Mouse (Mus musculus) MEL (cell line): ENCODE results near the gene Arl8a. TPM values are rescaled to one million over a fixed set of nuclear protein-coding genes. Genes with fewer than 3 reads are reported as not detected.

Source experiments
- DNase-seq: peaks from one replicate; pipeline ENCODE4 v3.0.0; 2011; ENCODE audit warnings: low read depth, low spot score
- H3K27ac ChIP-seq: 2 replicates; pipeline ENCODE4 v1.5.1; 2012; ENCODE audit warnings: low read depth, mild to moderate bottlenecking, control low read depth, low read length, moderate library complexity; ENCODE audit not compliant: control insufficient read depth
- H3K27me3 ChIP-seq, 2 experiments: fragments of 150-350 bp in 1 of 2; sonication (generic) in 1 of 2; 2 replicates each; pipeline ENCODE4 v1.6.1; 2012; ENCODE audit warnings: low read length in 2 of 2, mild to moderate bottlenecking in 2 of 2, improper control_type of control experiment in 1 of 2, moderate library complexity in 1 of 2; ENCODE audit not compliant: insufficient read depth in 2 of 2, control insufficient read depth in 1 of 2
- H3K36me3 ChIP-seq, 2 experiments: 2 replicates each; pipeline ENCODE4 v1.6.1; 2012 to 2014; ENCODE audit warnings: low read length in 2 of 2, improper control_type of control experiment in 1 of 2, inconsistent platforms in 1 of 2, mild to moderate bottlenecking in 1 of 2; ENCODE audit not compliant: insufficient read depth in 2 of 2, control insufficient read depth in 1 of 2
- H3K4me1 ChIP-seq, 2 experiments: fragments of 150-350 bp in 1 of 2; sonication (generic) in 1 of 2; 2 replicates each; pipeline ENCODE4 v1.6.1; 2012; ENCODE audit warnings: low read length in 2 of 2, improper control_type of control experiment in 1 of 2, mild to moderate bottlenecking in 1 of 2; ENCODE audit not compliant: insufficient read depth in 2 of 2, control insufficient read depth in 1 of 2
- H3K4me3 ChIP-seq, 2 experiments: fragments of 150-350 bp in 1 of 2; sonication (generic) in 1 of 2; 2 replicates each; pipeline ENCODE4 v1.5.1; 2012; ENCODE audit warnings: low read depth in 2 of 2, low read length in 2 of 2, mild to moderate bottlenecking in 2 of 2, moderate library complexity in 2 of 2, control low read depth in 1 of 2, improper control_type of control experiment in 1 of 2; ENCODE audit not compliant: control insufficient read depth in 1 of 2, insufficient read depth in 1 of 2
- H3K79me2 ChIP-seq: 2 replicates; pipeline ENCODE4 v1.6.1; 2012; ENCODE audit warnings: mild to moderate bottlenecking, low read length, moderate library complexity; ENCODE audit not compliant: control insufficient read depth, poor library complexity, insufficient read depth
- H3K9ac ChIP-seq: 2 replicates; pipeline ENCODE4 v1.6.1; 2012; ENCODE audit warnings: low read depth, mild to moderate bottlenecking, control low read depth, low read length, moderate library complexity; ENCODE audit not compliant: control insufficient read depth, poor library complexity, severe bottlenecking
- H3K9me3 ChIP-seq: fragments of 150-350 bp; sonication (generic); replicated peaks from 2 replicates; pipeline ENCODE4 v1.6.1; 2012; ENCODE audit warnings: mild to moderate bottlenecking, low read length, improper control_type of control experiment, moderate library complexity; ENCODE audit not compliant: insufficient read depth
- CHD1 ChIP-seq: IDR thresholded peaks from 2 replicates; pipeline ENCODE4 v1.6.1; 2012; ENCODE audit warnings: low read depth, mild to moderate bottlenecking, inconsistent platforms, low read length, improper control_type of control experiment
- CHD2 ChIP-seq: IDR thresholded peaks from 2 replicates; pipeline ENCODE4 v1.6.1; 2011; ENCODE audit warnings: low read length, improper control_type of control experiment
- HCFC1 ChIP-seq: IDR thresholded peaks from 2 replicates; pipeline ENCODE4 v1.6.1; 2012; ENCODE audit warnings: low read depth, mild to moderate bottlenecking, inconsistent platforms, low read length, improper control_type of control experiment, moderate library complexity
- JUND ChIP-seq: IDR thresholded peaks from 2 replicates; pipeline ENCODE4 v1.6.1; 2011; ENCODE audit warnings: low read depth, mild to moderate bottlenecking, improper control_type of control experiment, low read length
- KAT2A ChIP-seq: conservative IDR thresholded peaks from 2 replicates; pipeline ENCODE4 v1.6.1; 2012; ENCODE audit warnings: low read depth, low read length, improper control_type of control experiment, inconsistent platforms
- MAFK ChIP-seq: IDR thresholded peaks from 2 replicates; pipeline ENCODE4 v1.6.1; 2011; ENCODE audit warnings: low read depth, mild to moderate bottlenecking, low read length, improper control_type of control experiment, borderline replicate concordance
- MAX ChIP-seq: IDR thresholded peaks from 2 replicates; pipeline ENCODE4 v1.6.1; 2011; ENCODE audit warnings: low read length, improper control_type of control experiment
- MEF2A ChIP-seq: IDR thresholded peaks from 2 replicates; pipeline ENCODE4 v1.6.1; 2014; ENCODE audit warnings: low read depth, mild to moderate bottlenecking, inconsistent platforms, low read length, improper control_type of control experiment; ENCODE audit not compliant: poor library complexity, insufficient replicate concordance, severe bottlenecking; ENCODE audit errors: extremely low read depth
- MXI1 ChIP-seq: IDR thresholded peaks from 2 replicates; pipeline ENCODE4 v1.6.1; 2011; ENCODE audit warnings: mild to moderate bottlenecking, low read depth, low read length, improper control_type of control experiment
- MYC ChIP-seq: IDR thresholded peaks from 2 replicates; pipeline ENCODE4 v1.6.1; 2011; ENCODE audit warnings: low read depth, mild to moderate bottlenecking, low read length, improper control_type of control experiment, moderate library complexity
- NELFE ChIP-seq: IDR thresholded peaks from 2 replicates; pipeline ENCODE4 v1.6.1; 2011; ENCODE audit warnings: low read depth, low read length, improper control_type of control experiment
- POLR2AphosphoS2 ChIP-seq: IDR thresholded peaks from 2 replicates; pipeline ENCODE4 v1.6.1; 2011; ENCODE audit warnings: low read length, improper control_type of control experiment
- POLR2AphosphoS5 ChIP-seq: IDR thresholded peaks from 2 replicates; pipeline ENCODE4 v1.6.1; 2012; ENCODE audit warnings: low read depth, borderline replicate concordance, mild to moderate bottlenecking, inconsistent platforms, low read length, moderate library complexity, mixed read lengths
- RAD21 ChIP-seq: IDR thresholded peaks from 2 replicates; pipeline ENCODE4 v1.6.1; 2011; ENCODE audit warnings: mild to moderate bottlenecking, low read depth, low read length, improper control_type of control experiment
- RCOR1 ChIP-seq: IDR thresholded peaks from 2 replicates; pipeline ENCODE4 v1.6.1; 2012; ENCODE audit warnings: low read depth, mild to moderate bottlenecking, inconsistent platforms, low read length, improper control_type of control experiment
- SIN3A ChIP-seq: IDR thresholded peaks from 2 replicates; pipeline ENCODE4 v1.6.1; 2012; ENCODE audit warnings: low read length, improper control_type of control experiment, inconsistent platforms
- SMC3 ChIP-seq: IDR thresholded peaks from 2 replicates; pipeline ENCODE4 v1.6.1; 2011; ENCODE audit warnings: low read depth, low read length, improper control_type of control experiment
- TAL1 ChIP-seq: IDR thresholded peaks from 2 replicates; pipeline ENCODE4 v1.6.1; 2012; ENCODE audit warnings: mild to moderate bottlenecking, inconsistent platforms, low read length, moderate library complexity, mixed read lengths
- TCF12 ChIP-seq: IDR thresholded peaks from 2 replicates; pipeline ENCODE4 v1.6.1; 2014; ENCODE audit warnings: low read depth, mild to moderate bottlenecking, inconsistent platforms, low read length, improper control_type of control experiment, moderate library complexity
- UBTF ChIP-seq: IDR thresholded peaks from 2 replicates; pipeline ENCODE4 v1.6.1; 2012; ENCODE audit warnings: low read depth, mild to moderate bottlenecking, inconsistent platforms, low read length, improper control_type of control experiment, moderate library complexity, borderline replicate concordance; ENCODE audit not compliant: insufficient read depth
- USF1 ChIP-seq: IDR thresholded peaks from 2 replicates; pipeline ENCODE4 v1.6.1; 2014; ENCODE audit warnings: low read depth, mild to moderate bottlenecking, inconsistent platforms, low read length, improper control_type of control experiment, moderate library complexity
- USF2 ChIP-seq, 2 experiments: IDR thresholded peaks; 2 replicates each; pipeline ENCODE4 v1.6.1; 2011 to 2012; ENCODE audit warnings: improper control_type of control experiment in 2 of 2, low read length in 2 of 2, borderline replicate concordance in 1 of 2, inconsistent platforms in 1 of 2, low read depth in 1 of 2, mild to moderate bottlenecking in 1 of 2; ENCODE audit not compliant: insufficient read depth in 1 of 2
- ZKSCAN1 ChIP-seq: IDR thresholded peaks from 2 replicates; pipeline ENCODE4 v1.6.1; 2012; ENCODE audit warnings: low read depth, mild to moderate bottlenecking, inconsistent platforms, low read length, improper control_type of control experiment, moderate library complexity
- ZNF384 ChIP-seq: IDR thresholded peaks from 2 replicates; pipeline ENCODE4 v1.6.1; 2012; ENCODE audit warnings: low read depth, mild to moderate bottlenecking, inconsistent platforms, low read length, improper control_type of control experiment
- polyA plus RNA-seq, 2 experiments: library from polyadenylated mRNA; stranded (reverse) in 1 of 2; unstranded in 1 of 2; fragments of >175 nt in 1 of 2; fragments of >200 nt in 1 of 2; gene quantifications; 2 replicates each; pipeline versions ENCODE4 v1.2.1 to v1.2.4; 2012; ENCODE audit warnings: low replicate concordance in 2 of 2, low read depth in 1 of 2; ENCODE audit not compliant: insufficient read length in 2 of 2, insufficient read depth in 1 of 2, missing spikeins in 1 of 2
- total RNA-seq: library from RNA; depleted of rRNA; stranded (reverse); fragments of 300-350 nt; gene quantifications from 2 replicates; pipeline ENCODE4 v1.2.3, GENCODE M21; 2012

Gene Arl8a
- total and polyA plus RNA-seq, 3 experiments, result 8.0 to 47.7 TPM; not detected in 1

DNA sequence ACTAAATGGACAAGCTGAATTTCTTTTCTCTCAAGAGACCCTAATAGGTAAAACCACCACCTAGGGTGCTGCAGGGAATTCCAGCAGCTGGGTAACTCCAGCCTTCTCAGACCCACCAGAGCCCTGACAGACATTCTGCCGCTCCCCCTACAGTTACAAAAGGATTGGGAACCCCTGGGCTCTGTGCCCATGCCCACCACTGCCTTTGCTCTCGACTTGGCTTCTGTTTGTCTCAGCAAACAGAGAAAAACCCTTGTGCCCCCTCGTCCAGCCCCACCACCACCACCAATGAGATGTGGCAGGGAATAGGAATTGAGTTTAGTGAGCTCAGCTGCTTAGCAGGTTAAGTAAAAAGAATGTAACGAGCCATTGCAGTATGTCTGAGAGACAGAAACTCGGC, 2.4 kb downstream of the Arl8a start:
- no peak overlapping the region for H3K27ac ChIP-seq
- no peaks in the 10 kb centered on the region for H3K27me3 ChIP-seq
- no peak overlapping the region for H3K9ac ChIP-seq
- peaks cover 22% of the 10 kb centered on the region for H3K79me2 ChIP-seq
- DNase-seq, result no peak
- H3K36me3 ChIP-seq, result peaks cover under 1 to 9% of the 10 kb centered on the region in 2 experiments
- TF ChIP-seq USF1, result no peak
- TF ChIP-seq RAD21, result no peak
- TF ChIP-seq CHD1, result no peak
- no peak for TF ChIP-seq POLR2AphosphoS2
- TF ChIP-seq MYC, result no peak
- no peak for TF ChIP-seq SIN3A
- no peak for TF ChIP-seq ZNF384
- no peak for TF ChIP-seq SMC3
- TF ChIP-seq HCFC1, result no peak
- no peak for TF ChIP-seq TAL1
- no peak for TF ChIP-seq CHD2
- no peak for TF ChIP-seq RCOR1
- H3K9me3 ChIP-seq, result no peaks in the 10 kb centered on the region
- no peak overlapping the region for H3K4me3 ChIP-seq
- H3K4me1 ChIP-seq, result peaks cover 0 to 9% of the 10 kb centered on the region in 2 experiments; a peak in 2 of 4 replicates

DNA sequence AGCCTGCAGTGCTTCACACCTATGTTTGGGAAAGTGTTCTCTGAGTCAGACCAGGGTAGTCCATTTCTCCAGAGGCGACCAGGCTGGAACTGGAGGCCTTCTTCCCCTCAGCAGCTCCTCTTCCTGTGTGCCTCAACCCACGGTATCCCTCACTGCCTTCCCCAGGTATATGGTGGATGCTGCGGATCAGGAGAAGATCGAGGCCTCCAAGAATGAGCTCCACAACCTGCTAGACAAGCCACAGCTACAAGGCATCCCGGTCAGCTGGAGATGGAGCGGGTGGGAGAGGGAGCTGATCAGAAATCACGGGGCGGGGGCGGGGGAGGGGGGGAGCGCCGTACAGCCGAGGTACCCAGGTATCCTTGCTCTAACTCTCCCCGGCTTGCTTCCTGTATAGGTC, 7.4 kb downstream of the Arl8a start:
- H3K4me3 ChIP-seq, result no peak overlapping the region
- H3K27me3 ChIP-seq, result no peaks in the 10 kb centered on the region
- no peak for DNase-seq
- H3K36me3 ChIP-seq, result peaks cover 2 to 4% of the 10 kb centered on the region in 2 experiments; a peak in 3 of 4 replicates
- no peaks in the 10 kb centered on the region for H3K9me3 ChIP-seq
- peaks cover 0 to 8% of the 10 kb centered on the region in 2 experiments; a peak in 1 of 4 replicates for H3K4me1 ChIP-seq
- no peak overlapping the region for H3K27ac ChIP-seq
- TF ChIP-seq NELFE (no peak), JUND (no peak), HCFC1 (no peak), UBTF (no peak), USF2 (IDR thresholded peaks at IDR 0.05; ENCODE audit: borderline replicate concordance in 1 of 2, insufficient read depth in 1 of 2, low read depth in 1 of 2, low read length in 2 of 2) (no peak), MXI1 (no peak), POLR2AphosphoS5 (no peak), RAD21 (no peak), ZNF384 (no peak), SMC3 (no peak), MEF2A (no peak), MAX (no peak), ZKSCAN1 (no peak), TAL1 (no peak), TCF12 (no peak), RCOR1 (no peak), KAT2A (no peak), MAFK (no peak), POLR2AphosphoS2 (no peak)
- H3K9ac ChIP-seq, result no peak overlapping the region
- peaks cover 3% of the 10 kb centered on the region for H3K79me2 ChIP-seq
